Mouse (Mus musculus): Measurements from ENCODE around the gene Kif3b. TPM values are rescaled to one million over a fixed set of nuclear protein-coding genes. Genes with fewer than 3 reads are reported as not detected.

Gene Kif3b
- 17.4 TPM for polyA plus RNA-seq (2014; fragmentation: Illumina TruSeq; extraction: RNeasy Lipid Tissue Mini Kit (QIAGEN cat#74804); ENCODE audit: low read depth, low replicate concordance)

GRCm38 (mm10) chr2:153290938-153291928 is at the start of gene Kif3b:
Gene Kif3b (plus strand): TSS chr2:153291413.

GRCm38 (mm10) chr2:153345454-153346220 is 54.4 kb downstream of the Kif3b start, which contains the start of gene Asxl1:
Gene Asxl1 (plus strand): TSS chr2:153345829.

Other genes starting within 250 kb of the Kif3b start
- gene Ccm2l, start 225.5 kb upstream of the Kif3b start, polyA plus RNA-seq (2014; fragmentation: Illumina TruSeq; extraction: RNeasy Lipid Tissue Mini Kit (QIAGEN cat#74804); ENCODE audit: low read depth, low replicate concordance), result 11.4 TPM
- gene Hck, start 182.9 kb upstream of the Kif3b start, polyA plus RNA-seq (2014; fragmentation: Illumina TruSeq; extraction: RNeasy Lipid Tissue Mini Kit (QIAGEN cat#74804); ENCODE audit: low read depth, low replicate concordance), result 2.9 TPM
- gene Tm9sf4, start 130.1 kb upstream of the Kif3b start, polyA plus RNA-seq (2014; fragmentation: Illumina TruSeq; extraction: RNeasy Lipid Tissue Mini Kit (QIAGEN cat#74804); ENCODE audit: low read depth, low replicate concordance), result 66.5 TPM
- 3.0 TPM for gene Tspyl3, start 66.0 kb upstream of the Kif3b start, polyA plus RNA-seq (2014; fragmentation: Illumina TruSeq; extraction: RNeasy Lipid Tissue Mini Kit (QIAGEN cat#74804); ENCODE audit: low read depth, low replicate concordance)
- gene Plagl2, start 50.0 kb upstream of the Kif3b start, polyA plus RNA-seq (2014; fragmentation: Illumina TruSeq; extraction: RNeasy Lipid Tissue Mini Kit (QIAGEN cat#74804); ENCODE audit: low read depth, low replicate concordance), result 8.0 TPM
- gene Pofut1, start 49.9 kb upstream of the Kif3b start, polyA plus RNA-seq (2014; fragmentation: Illumina TruSeq; extraction: RNeasy Lipid Tissue Mini Kit (QIAGEN cat#74804); ENCODE audit: low read depth, low replicate concordance), result 16.7 TPM
- 18.3 TPM for gene Asxl1, start 54.4 kb downstream of the Kif3b start, polyA plus RNA-seq (2014; fragmentation: Illumina TruSeq; extraction: RNeasy Lipid Tissue Mini Kit (QIAGEN cat#74804); ENCODE audit: low read depth, low replicate concordance)
- gene 4930404H24Rik, start 201.4 kb downstream of the Kif3b start, polyA plus RNA-seq (2014; fragmentation: Illumina TruSeq; extraction: RNeasy Lipid Tissue Mini Kit (QIAGEN cat#74804); ENCODE audit: low read depth, low replicate concordance), result not detected
- 21.3 TPM for gene Nol4l, start 238.6 kb downstream of the Kif3b start, polyA plus RNA-seq (2014; fragmentation: Illumina TruSeq; extraction: RNeasy Lipid Tissue Mini Kit (QIAGEN cat#74804); ENCODE audit: low read depth, low replicate concordance)

Measured in adipose tissue, adult 10 weeks (tissue).